Mouse (Mus musculus) CH12.LX (cell line): ENCODE data around the gene B430306N03Rik.

Experiments
- CTCF ChIP-seq, 2 experiments: IDR thresholded peaks in 1 of 2; conservative IDR thresholded peaks in 1 of 2; 2 replicates each; pipeline ENCODE4 v1.5.1; 2011 to 2012; ENCODE audit warnings: low read depth in 2 of 2, low read length in 2 of 2, improper control_type of control experiment in 1 of 2, inconsistent platforms in 1 of 2, mild to moderate bottlenecking in 1 of 2, moderate library complexity in 1 of 2
- E2F4 ChIP-seq: IDR thresholded peaks from 2 replicates; pipeline ENCODE4 v1.6.1; 2011; ENCODE audit warnings: low read depth, low read length, improper control_type of control experiment; ENCODE audit not compliant: insufficient replicate concordance
- POLR2A ChIP-seq: IDR thresholded peaks from 2 replicates; pipeline ENCODE4 v1.6.1; 2011; ENCODE audit warnings: low read depth, mild to moderate bottlenecking, improper control_type of control experiment, low read length

- TF ChIP-seq CTCF (conservative IDR thresholded peaks at IDR 0.05 in 1 of 2, IDR thresholded peaks at IDR 0.05 in 1 of 2; ENCODE audit: low read depth in 2 of 2, low read length in 2 of 2) (no peak), E2F4 (no peak), POLR2A (no peak)
Observed at GRCm38 (mm10) chr17:48355822-48356221, 39.9 kb downstream of the B430306N03Rik start.
